Mouse (Mus musculus) CH12.LX (cell line): Measurements from ENCODE around the gene Srp68. TPM values are rescaled to one million over a fixed set of nuclear protein-coding genes. Genes with fewer than 3 reads are reported as not detected.

Source experiments
- DNase-seq: peaks from one replicate; pipeline ENCODE4 v3.0.0-alpha.2; 2013; ENCODE audit errors: extremely low read depth
- H3K27ac ChIP-seq: 2 replicates; pipeline ENCODE4 v1.5.1; 2012; ENCODE audit warnings: low read depth, mild to moderate bottlenecking, control low read depth, moderate library complexity; ENCODE audit not compliant: insufficient read depth
- H3K27me3 ChIP-seq: replicated peaks from 2 replicates; pipeline ENCODE3; 2012; ENCODE audit warnings: inconsistent platforms
- H3K36me3 ChIP-seq, 2 experiments: replicated peaks in 1 of 2; 2 replicates each; pipeline versions ENCODE3 to v1.6.1; 2012; ENCODE audit warnings: inconsistent platforms in 1 of 2, low read length in 1 of 2, mild to moderate bottlenecking in 1 of 2, mixed read lengths in 1 of 2, moderate library complexity in 1 of 2; ENCODE audit not compliant: control insufficient read depth in 1 of 2, insufficient read depth in 1 of 2
- H3K4me1 ChIP-seq, 2 experiments: 2 replicates each; pipeline ENCODE4 v1.6.1; 2012; ENCODE audit warnings: inconsistent platforms in 1 of 2, moderate library complexity in 1 of 2; ENCODE audit not compliant: insufficient read depth in 2 of 2, control insufficient read depth in 1 of 2
- H3K4me2 ChIP-seq: 2 replicates; pipeline ENCODE4 v1.6.1; 2012; ENCODE audit warnings: low read depth, mild to moderate bottlenecking, control low read depth; ENCODE audit not compliant: poor library complexity, insufficient read depth, severe bottlenecking
- H3K4me3 ChIP-seq, 3 experiments: fragments of 150-350 bp in 1 of 3; sonication (generic) in 1 of 3; replicated peaks in 1 of 3; 2 replicates each; pipeline versions ENCODE3 to v1.5.1; 2011 to 2012; ENCODE audit warnings: low read depth in 2 of 3, low read length in 2 of 3, mild to moderate bottlenecking in 2 of 3, moderate library complexity in 2 of 3, control low read depth in 1 of 3, improper control_type of control experiment in 1 of 3, inconsistent platforms in 1 of 3, mixed read lengths in 1 of 3; ENCODE audit not compliant: poor library complexity in 1 of 3
- H3K79me2 ChIP-seq: replicated peaks from 2 replicates; pipeline ENCODE4 v1.6.1; 2012; ENCODE audit warnings: mild to moderate bottlenecking, moderate library complexity; ENCODE audit not compliant: control insufficient read depth, poor library complexity, insufficient read depth, severe bottlenecking; ENCODE audit errors: extremely low read depth
- H3K9ac ChIP-seq: 2 replicates; pipeline ENCODE4 v1.6.1; 2012; ENCODE audit warnings: low read depth, mild to moderate bottlenecking, control low read depth, moderate library complexity; ENCODE audit not compliant: insufficient read depth
- H3K9me3 ChIP-seq: replicated peaks from 2 replicates; pipeline ENCODE3; 2012; ENCODE audit warnings: low read length, inconsistent platforms, mixed read lengths
- CHD1 ChIP-seq: IDR thresholded peaks from 2 replicates; pipeline ENCODE4 v1.6.1; 2012; ENCODE audit warnings: low read depth, low read length, improper control_type of control experiment, inconsistent platforms
- E2F4 ChIP-seq: IDR thresholded peaks from 2 replicates; pipeline ENCODE4 v1.6.1; 2011; ENCODE audit warnings: low read depth, low read length, improper control_type of control experiment; ENCODE audit not compliant: insufficient replicate concordance
- ELF1 ChIP-seq: IDR thresholded peaks from 2 replicates; pipeline ENCODE4 v1.6.1; 2014; ENCODE audit warnings: low read depth, mild to moderate bottlenecking, inconsistent platforms, low read length, improper control_type of control experiment
- EP300 ChIP-seq: IDR thresholded peaks from 2 replicates; pipeline ENCODE4 v1.6.1; 2011; ENCODE audit warnings: low read length, improper control_type of control experiment
- ETS1 ChIP-seq: conservative IDR thresholded peaks from 2 replicates; pipeline ENCODE4 v1.6.1; 2012; ENCODE audit warnings: low read depth, mild to moderate bottlenecking, inconsistent platforms, low read length, improper control_type of control experiment, moderate library complexity
- GABPA ChIP-seq: IDR thresholded peaks from 2 replicates; pipeline ENCODE4 v1.6.1; 2012; ENCODE audit warnings: low read depth, low read length, improper control_type of control experiment, inconsistent platforms; ENCODE audit not compliant: insufficient replicate concordance
- HCFC1 ChIP-seq: IDR thresholded peaks from 2 replicates; pipeline ENCODE4 v1.6.1; 2012; ENCODE audit warnings: low read depth, mild to moderate bottlenecking, inconsistent platforms, low read length, improper control_type of control experiment
- IRF4 ChIP-seq: IDR thresholded peaks from 2 replicates; pipeline ENCODE4 v1.6.1; 2014; ENCODE audit warnings: low read depth, mild to moderate bottlenecking, inconsistent platforms, low read length, improper control_type of control experiment
- JUN ChIP-seq: IDR thresholded peaks from 2 replicates; pipeline ENCODE4 v1.6.1; 2011; ENCODE audit warnings: low read depth, mild to moderate bottlenecking, low read length, improper control_type of control experiment, moderate library complexity; ENCODE audit not compliant: insufficient read depth
- JUND ChIP-seq: conservative IDR thresholded peaks from 2 replicates; pipeline ENCODE4 v1.6.1; 2011; ENCODE audit warnings: low read depth, low read length, improper control_type of control experiment
- KAT2A ChIP-seq: IDR thresholded peaks from 2 replicates; pipeline ENCODE4 v1.6.1; 2012; ENCODE audit warnings: low read length, improper control_type of control experiment, inconsistent platforms; ENCODE audit not compliant: insufficient replicate concordance
- MAX ChIP-seq: IDR thresholded peaks from 2 replicates; pipeline ENCODE4 v1.6.1; 2011; ENCODE audit warnings: low read length, improper control_type of control experiment
- MAZ ChIP-seq: IDR thresholded peaks from 2 replicates; pipeline ENCODE4 v1.6.1; 2012; ENCODE audit warnings: low read depth, mild to moderate bottlenecking, inconsistent platforms, low read length, improper control_type of control experiment, moderate library complexity
- NELFE ChIP-seq: IDR thresholded peaks from 2 replicates; pipeline ENCODE4 v1.6.1; 2011; ENCODE audit warnings: low read depth, low read length, improper control_type of control experiment
- NRF1 ChIP-seq: IDR thresholded peaks from 2 replicates; pipeline ENCODE4 v1.6.1; 2014; ENCODE audit warnings: low read depth, mild to moderate bottlenecking, inconsistent platforms, low read length, improper control_type of control experiment, moderate library complexity
- PAX5 ChIP-seq: IDR thresholded peaks from 2 replicates; pipeline ENCODE4 v1.6.1; 2012; ENCODE audit warnings: low read length, inconsistent platforms, mixed read lengths
- POLR2A ChIP-seq: IDR thresholded peaks from 2 replicates; pipeline ENCODE4 v1.6.1; 2011; ENCODE audit warnings: low read depth, mild to moderate bottlenecking, improper control_type of control experiment, low read length
- POLR2AphosphoS2 ChIP-seq: IDR thresholded peaks from 2 replicates; pipeline ENCODE4 v1.6.1; 2011; ENCODE audit warnings: low read depth, low read length, improper control_type of control experiment
- RAD21 ChIP-seq: IDR thresholded peaks from 2 replicates; pipeline ENCODE4 v1.6.1; 2011; ENCODE audit warnings: low read depth, mild to moderate bottlenecking, low read length, improper control_type of control experiment, moderate library complexity
- RCOR1 ChIP-seq: conservative IDR thresholded peaks from 2 replicates; pipeline ENCODE4 v1.6.1; 2012; ENCODE audit warnings: low read depth, mild to moderate bottlenecking, inconsistent platforms, low read length, improper control_type of control experiment
- SIN3A ChIP-seq: IDR thresholded peaks from 2 replicates; pipeline ENCODE4 v1.6.1; 2012; ENCODE audit warnings: low read length, improper control_type of control experiment, inconsistent platforms
- TBP ChIP-seq: conservative IDR thresholded peaks from 2 replicates; pipeline ENCODE4 v1.6.1; 2011; ENCODE audit warnings: low read depth, low read length, improper control_type of control experiment
- TCF12 ChIP-seq: IDR thresholded peaks from 2 replicates; pipeline ENCODE4 v1.6.1; 2014; ENCODE audit warnings: low read depth, mild to moderate bottlenecking, inconsistent platforms, low read length, improper control_type of control experiment
- UBTF ChIP-seq: IDR thresholded peaks from 2 replicates; pipeline ENCODE4 v1.6.1; 2012; ENCODE audit warnings: low read depth, mild to moderate bottlenecking, inconsistent platforms, low read length, improper control_type of control experiment, moderate library complexity
- USF1 ChIP-seq: IDR thresholded peaks from 2 replicates; pipeline ENCODE4 v1.6.1; 2014; ENCODE audit warnings: low read depth, mild to moderate bottlenecking, inconsistent platforms, low read length, improper control_type of control experiment
- USF2 ChIP-seq: conservative IDR thresholded peaks from 2 replicates; pipeline ENCODE4 v1.6.1; 2011; ENCODE audit warnings: low read depth, low read length, improper control_type of control experiment
- ZKSCAN1 ChIP-seq: IDR thresholded peaks from 2 replicates; pipeline ENCODE4 v1.6.1; 2012; ENCODE audit warnings: low read depth, inconsistent platforms, low read length, improper control_type of control experiment, borderline replicate concordance
- ZMIZ1 ChIP-seq: IDR thresholded peaks from 2 replicates; pipeline ENCODE4 v1.6.1; 2012; ENCODE audit warnings: low read depth, mild to moderate bottlenecking, inconsistent platforms, low read length, improper control_type of control experiment
- dilution Hi-C: fragments of 300-500 bp; cut with MboI; formaldehyde crosslinking; loops from 2 replicates; pipeline ENCODE4 v1.14.3; 2020; ENCODE audit warnings: low sequenced_read_pairs; ENCODE audit not compliant: extremely low pct_unique_long_range_greater_than_20kb, extremely low pct_ligation_motif_present
- in situ Hi-C: fragments of 300-500 bp; cut with MboI; formaldehyde crosslinking; loops from 3 replicates; pipeline ENCODE4 v1.14.3; 2019; ENCODE audit warnings: low sequenced_read_pairs, low pct_ligation_motif_present, low pct_unique_long_range_greater_than_20kb, mixed read lengths
- polyA plus RNA-seq: library from polyadenylated mRNA; unstranded; fragments of >175 nt; gene quantifications from 2 replicates; pipeline ENCODE4 v1.2.1, GENCODE M21; 2012; ENCODE audit warnings: low read depth; ENCODE audit not compliant: insufficient read length
- total RNA-seq, 2 experiments: library from RNA; depleted of rRNA; stranded (reverse); fragments of 300-350 nt in 1 of 2; fragments of >200 nt in 1 of 2; gene quantifications; 2 replicates each; pipeline ENCODE4 v1.2.3; 2012 to 2014

Gene Srp68
- total and polyA plus RNA-seq, 3 experiments, result 53.2 to 184 (median 74.7) TPM

GRCm38 (mm10) chr11:116273469-116274044 is 460 bp downstream of the Srp68 start:
- in situ Hi-C loops, result loop anchor here (5.0 kb wide), 1 partner anchor 51 kb away; no protein-coding TSS in a partner anchor
- Histone ChIP-seq H3K4me2 (peak overlapping the region; percentile 22; the same call in 1 of the 2 replicates), H3K36me3 (peaks cover 24 to 48% of the 10 kb centered on the region in 2 experiments), H3K4me1 (peaks cover 9 to 44% of the 10 kb centered on the region in 2 experiments), H3K27ac (peak overlapping the region; percentile 40), H3K27me3 (no peaks in the 10 kb centered on the region), H3K9me3 (no peaks in the 10 kb centered on the region), H3K9ac (peak overlapping the region; percentile 79), H3K79me2 (peaks cover 57% of the 10 kb centered on the region), H3K4me3 (peak overlapping the region; percentile 79 to 99 (median 89))
- dilution Hi-C loops, result no loop called here
- DNase-seq, result no peak
- TF ChIP-seq ELF1 (no peak), TCF12 (no peak), JUND (no peak), ZMIZ1 (no peak), E2F4 (no peak), UBTF (peak; percentile 69; the same call in 1 of the 2 replicates), POLR2AphosphoS2 (no peak), CHD1 (0 out of 2 replicates have a peak, but pooled peaks have one; percentile 4), USF2 (no peak)

- Histone ChIP-seq H3K9me3 (no peaks in the 10 kb centered on the region), H3K9ac (peak overlapping the region; percentile 79), H3K4me3 (peak overlapping the region; percentile 79 to 99 (median 89)), H3K27me3 (no peaks in the 10 kb centered on the region), H3K79me2 (peaks cover 57% of the 10 kb centered on the region), H3K4me1 (peaks cover 9 to 44% of the 10 kb centered on the region in 2 experiments), H3K27ac (no peak overlapping the region), H3K4me2 (peak overlapping the region; percentile 90), H3K36me3 (peaks cover 32 to 56% of the 10 kb centered on the region in 2 experiments)
- peak; percentile 47 for DNase-seq
- dilution Hi-C loops (no loop called here), in situ Hi-C loops (loop anchor here (5.0 kb wide), 1 partner anchor 51 kb away; no protein-coding TSS in a partner anchor)
- TF ChIP-seq ZKSCAN1, result no peak
- no peak for TF ChIP-seq EP300
- TF ChIP-seq CHD1, result no peak
- no peak for TF ChIP-seq NELFE
- TF ChIP-seq MAX, result peak; percentile 50; the same call in 1 of the 2 replicates
- no peak for TF ChIP-seq RAD21
- TF ChIP-seq KAT2A, result no peak
- no peak for TF ChIP-seq TBP
- TF ChIP-seq SIN3A, result peak; percentile 13; the same call in 1 of the 2 replicates
- no peak for TF ChIP-seq MAZ
- no peak for TF ChIP-seq UBTF
- no peak for TF ChIP-seq PAX5
- TF ChIP-seq RCOR1, result no peak
- TF ChIP-seq GABPA, result no peak
- no peak for TF ChIP-seq USF1
- no peak for TF ChIP-seq USF2
- TF ChIP-seq ETS1, result no peak
- TF ChIP-seq HCFC1, result no peak
- no peak for TF ChIP-seq POLR2A
- no peak for TF ChIP-seq NRF1
- no peak for TF ChIP-seq IRF4
- no peak for TF ChIP-seq JUN
- 0 out of 2 replicates have a peak, but pooled peaks have one; percentile 17 for TF ChIP-seq ELF1
- TF ChIP-seq JUND, result no peak; the same call in 1 of the 2 replicates
These were observed 1.2 kb downstream of the Srp68 start for GRCm38 (mm10) chr11:116272589-116273468.
